Mouse (Mus musculus): Measurements from ENCODE around the gene Emilin2. TPM values are rescaled to one million over a fixed set of nuclear protein-coding genes. Genes with fewer than 3 reads are reported as not detected.
A peak's percentile ranks its signal among the peaks of the same experiment; 100 is the strongest.

Gene Emilin2
- polyA plus RNA-seq, 1 experiment from 2014 or later = 12.0 TPM

DNA sequence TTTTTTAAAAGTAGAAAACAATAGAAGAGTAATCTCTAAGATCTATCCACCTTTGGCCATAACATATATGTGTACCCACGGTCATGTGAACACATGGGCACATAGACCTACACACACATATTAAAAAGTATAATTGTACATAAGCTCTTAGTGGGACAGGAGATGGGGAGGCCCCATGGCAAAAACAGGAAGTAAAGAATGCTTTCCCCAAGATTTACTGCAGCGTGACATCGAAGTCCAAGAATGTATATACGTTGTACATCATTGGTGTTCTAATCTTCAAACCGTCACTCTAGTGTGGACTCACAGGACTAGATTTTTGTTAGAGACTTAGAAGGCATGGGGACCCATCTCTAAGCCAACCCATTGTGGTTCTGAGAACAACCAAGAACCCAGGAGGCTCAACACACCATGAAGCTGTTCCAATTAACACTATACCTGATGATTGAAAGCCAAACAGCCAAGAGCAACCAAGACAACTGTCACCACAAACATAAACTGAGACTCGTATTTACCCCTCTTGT is 19.8 kb downstream of the Emilin2 start:
- ATAC-seq (no peak), DNase-seq (no peak)
- H3K27me3 ChIP-seq (ENCODE audit: insufficient read depth, low read length) = no peaks in the 10 kb centered on the region
- H3K4me3 ChIP-seq (ENCODE audit: low read depth, low read length) = no peak overlapping the region
- no peak for TF ChIP-seq CTCF (IDR thresholded peaks at IDR 0.05; ENCODE audit: low read depth)
- TF ChIP-seq EP300 (IDR thresholded peaks at IDR 0.05; ENCODE audit: low read depth) = no peak
- H3K4me2 ChIP-seq (ENCODE audit: low read depth, low read length) = peak overlapping the region; percentile 45; the same call in 1 of the 2 replicates
- peak overlapping the region; percentile 85 for H3K27ac ChIP-seq (ENCODE audit: low read depth)
- H3K4me1 ChIP-seq (ENCODE audit: insufficient read depth) = peaks cover 75% of the 10 kb centered on the region
- no peaks in the 10 kb centered on the region for H3K36me3 ChIP-seq (replicated peaks; ENCODE audit: insufficient read depth, low read length)
- WGBS (ENCODE audit: insufficient replicate concordance) = 56% methylated on average over 6 of the region's 6 CpGs
- H3K9me3 ChIP-seq (ENCODE audit: low read length) = no peaks in the 10 kb centered on the region
- H3K9ac ChIP-seq (replicated peaks) = no peak overlapping the region

DNA sequence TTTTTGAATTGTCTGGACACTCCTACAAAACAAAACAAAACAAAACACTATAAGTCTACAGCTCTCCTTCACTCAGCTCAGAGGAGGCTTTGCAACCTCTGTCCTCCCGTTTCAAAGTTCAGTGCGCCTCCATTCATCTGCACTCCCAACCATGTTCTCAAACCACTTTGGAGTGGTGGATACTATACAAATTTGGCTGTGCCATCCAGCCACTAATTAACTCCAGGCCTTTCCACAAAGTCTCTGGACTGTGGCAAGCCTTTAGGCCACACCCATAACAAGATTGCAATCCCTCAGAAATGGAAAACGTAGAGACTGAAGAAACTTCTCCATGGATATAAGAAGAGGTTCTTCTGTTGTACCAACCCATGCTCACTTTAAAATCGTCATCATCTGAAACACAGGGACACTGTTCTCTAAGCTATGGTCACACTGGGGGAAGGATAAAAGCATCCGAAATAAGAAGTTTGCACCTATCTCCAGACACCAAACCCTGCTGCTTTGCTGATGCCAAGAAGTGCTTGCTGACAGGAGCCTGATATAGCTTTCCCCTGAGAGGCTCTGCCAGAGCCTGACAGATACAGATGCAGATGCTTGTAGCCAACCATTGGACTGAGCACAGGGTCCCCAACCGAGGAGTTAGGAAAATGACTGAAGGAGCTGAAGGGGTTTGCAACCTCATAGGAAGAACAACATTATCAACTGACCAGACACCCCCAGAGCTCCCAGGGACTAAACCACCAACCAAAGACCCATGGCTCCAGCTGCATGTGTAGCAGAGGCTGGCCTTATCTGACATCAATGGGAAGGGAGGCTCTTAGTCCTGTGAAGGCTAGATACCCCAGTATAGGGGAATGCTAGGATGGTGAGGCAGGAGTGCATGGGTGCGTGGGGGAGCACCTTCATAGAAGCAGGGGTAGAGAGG is 21.0 kb downstream of the Emilin2 start:
- DNase-seq (no peak), ATAC-seq (peak; percentile 82)
- H3K4me1 ChIP-seq (ENCODE audit: insufficient read depth) = peaks cover 87% of the 10 kb centered on the region
- H3K9me3 ChIP-seq (ENCODE audit: low read length) = no peaks in the 10 kb centered on the region
- H3K36me3 ChIP-seq (replicated peaks; ENCODE audit: insufficient read depth, low read length) = no peaks in the 10 kb centered on the region
- H3K27ac ChIP-seq (ENCODE audit: low read depth) = peak overlapping the region; percentile 85
- H3K4me3 ChIP-seq (ENCODE audit: low read depth, low read length) = no peak overlapping the region
- TF ChIP-seq CTCF (IDR thresholded peaks at IDR 0.05; ENCODE audit: low read depth) (no peak), EP300 (IDR thresholded peaks at IDR 0.05; ENCODE audit: low read depth) (peak; percentile 97)
- WGBS (ENCODE audit: insufficient replicate concordance) = 54% methylated on average over 7 of the region's 7 CpGs
- H3K4me2 ChIP-seq (ENCODE audit: low read depth, low read length) = peak overlapping the region; percentile 45
- no peaks in the 10 kb centered on the region for H3K27me3 ChIP-seq (ENCODE audit: insufficient read depth, low read length)
- H3K9ac ChIP-seq (replicated peaks) = no peak overlapping the region; the same call in 1 of the 2 replicates

DNA sequence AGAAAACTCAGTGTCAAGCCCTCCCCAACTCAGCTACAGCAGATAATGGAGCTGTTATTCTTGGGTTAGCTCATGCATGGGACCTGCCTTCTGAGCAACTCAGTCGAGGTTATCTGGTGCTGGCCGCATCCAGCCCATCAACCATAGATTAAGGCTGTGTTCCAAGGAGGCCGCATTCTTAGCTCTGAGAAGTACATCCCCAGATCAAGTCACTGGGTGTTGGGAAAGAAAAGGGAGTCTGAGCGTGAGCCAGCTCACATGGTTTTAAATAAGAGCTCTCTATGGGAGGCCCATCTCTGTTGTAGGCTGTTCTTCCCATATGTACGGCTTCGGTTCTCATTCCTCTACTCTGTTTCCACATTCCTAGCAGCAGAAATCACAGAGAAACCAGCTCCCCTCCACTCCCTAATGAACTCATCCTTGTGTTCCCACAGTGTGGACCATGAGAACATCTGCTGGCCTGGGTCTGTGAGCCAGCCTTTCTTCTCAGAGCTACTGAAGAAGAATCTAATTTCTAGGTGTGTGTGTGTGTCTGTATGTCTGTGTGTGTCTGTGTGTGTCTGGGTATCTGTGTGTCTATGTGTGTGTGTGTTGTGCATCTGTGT is 22.1 kb downstream of the Emilin2 start:
- Histone ChIP-seq H3K4me1 (ENCODE audit: insufficient read depth) (peaks cover 89% of the 10 kb centered on the region), H3K36me3 (replicated peaks; ENCODE audit: insufficient read depth, low read length) (no peaks in the 10 kb centered on the region), H3K4me3 (ENCODE audit: low read depth, low read length) (no peak overlapping the region), H3K9ac (replicated peaks) (no peak overlapping the region; the same call in 1 of the 2 replicates), H3K4me2 (ENCODE audit: low read depth, low read length) (peak overlapping the region; percentile 7; the same call in 1 of the 2 replicates), H3K27ac (ENCODE audit: low read depth) (peak overlapping the region; percentile 85), H3K27me3 (ENCODE audit: insufficient read depth, low read length) (no peaks in the 10 kb centered on the region), H3K9me3 (ENCODE audit: low read length) (no peaks in the 10 kb centered on the region)
- 59% methylated on average over 6 of the region's 6 CpGs for WGBS (ENCODE audit: insufficient replicate concordance)
- DNase-seq = no peak
- ATAC-seq = peak; percentile 26
- TF ChIP-seq EP300 (IDR thresholded peaks at IDR 0.05; ENCODE audit: low read depth) (peak; percentile 74), CTCF (IDR thresholded peaks at IDR 0.05; ENCODE audit: low read depth) (no peak)

- no peaks in the 10 kb centered on the region for H3K36me3 ChIP-seq (replicated peaks; ENCODE audit: insufficient read depth, low read length)
- 0 out of 2 replicates have a peak overlapping the region, but pooled peaks have one; percentile 7 for H3K4me2 ChIP-seq (ENCODE audit: low read depth, low read length)
- peak overlapping the region; percentile 85 for H3K27ac ChIP-seq (ENCODE audit: low read depth)
- DNase-seq (no peak), ATAC-seq (no peak)
- no peaks in the 10 kb centered on the region for H3K9me3 ChIP-seq (ENCODE audit: low read length)
- WGBS (ENCODE audit: insufficient replicate concordance) = 74% methylated on average over 10 of the region's 10 CpGs
- no peak overlapping the region for H3K9ac ChIP-seq (replicated peaks)
- H3K4me3 ChIP-seq (ENCODE audit: low read depth, low read length) = no peak overlapping the region
- TF ChIP-seq EP300 (IDR thresholded peaks at IDR 0.05; ENCODE audit: low read depth) (no peak), CTCF (IDR thresholded peaks at IDR 0.05; ENCODE audit: low read depth) (no peak)
- H3K27me3 ChIP-seq (ENCODE audit: insufficient read depth, low read length) = no peaks in the 10 kb centered on the region
- peaks cover 86% of the 10 kb centered on the region for H3K4me1 ChIP-seq (ENCODE audit: insufficient read depth)
These were observed 22.8 kb downstream of the Emilin2 start for GRCm38 (mm10) chr17:71288808-71289548.

GRCm38 (mm10) chr17:71288145-71288758 is 23.5 kb downstream of the Emilin2 start:
- no peak for DNase-seq
- Histone ChIP-seq H3K4me1 (ENCODE audit: insufficient read depth) (peaks cover 80% of the 10 kb centered on the region), H3K27ac (ENCODE audit: low read depth) (peak overlapping the region; percentile 85), H3K4me2 (ENCODE audit: low read depth, low read length) (peak overlapping the region; percentile 4; the same call in 1 of the 2 replicates), H3K9me3 (ENCODE audit: low read length) (no peaks in the 10 kb centered on the region), H3K9ac (replicated peaks) (no peak overlapping the region), H3K36me3 (replicated peaks; ENCODE audit: insufficient read depth, low read length) (no peaks in the 10 kb centered on the region), H3K27me3 (ENCODE audit: insufficient read depth, low read length) (no peaks in the 10 kb centered on the region), H3K4me3 (ENCODE audit: low read depth, low read length) (no peak overlapping the region)
- ATAC-seq = no peak
- no peak for TF ChIP-seq CTCF (IDR thresholded peaks at IDR 0.05; ENCODE audit: low read depth)
- TF ChIP-seq EP300 (IDR thresholded peaks at IDR 0.05; ENCODE audit: low read depth) = peak; percentile 15; the same call in 1 of the 2 replicates
- 27% methylated on average over 11 of the region's 11 CpGs for WGBS (ENCODE audit: insufficient replicate concordance)

Data from liver, postnatal 0 days (tissue).